Mouse (Mus musculus) MEL (cell line): ENCODE measurements at regions not wholly inside any gene's neighbourhood (a gene's known extent, or its start where the extent isn't known, plus 50 kb on each side); places are given as distances from the start of the nearest gene placed in this dataset.

Source experiments
- DNase-seq: peaks from one replicate; pipeline ENCODE4 v3.0.0; 2011; ENCODE audit warnings: low read depth, low spot score
- H3K27ac ChIP-seq: 2 replicates; pipeline ENCODE4 v1.5.1; 2012; ENCODE audit warnings: low read depth, mild to moderate bottlenecking, control low read depth, low read length, moderate library complexity; ENCODE audit not compliant: control insufficient read depth
- H3K27me3 ChIP-seq, 2 experiments: fragments of 150-350 bp in 1 of 2; sonication (generic) in 1 of 2; 2 replicates each; pipeline ENCODE4 v1.6.1; 2012; ENCODE audit warnings: low read length in 2 of 2, mild to moderate bottlenecking in 2 of 2, improper control_type of control experiment in 1 of 2, moderate library complexity in 1 of 2; ENCODE audit not compliant: insufficient read depth in 2 of 2, control insufficient read depth in 1 of 2
- H3K36me3 ChIP-seq, 2 experiments: 2 replicates each; pipeline ENCODE4 v1.6.1; 2012 to 2014; ENCODE audit warnings: low read length in 2 of 2, improper control_type of control experiment in 1 of 2, inconsistent platforms in 1 of 2, mild to moderate bottlenecking in 1 of 2; ENCODE audit not compliant: insufficient read depth in 2 of 2, control insufficient read depth in 1 of 2
- H3K4me1 ChIP-seq, 2 experiments: fragments of 150-350 bp in 1 of 2; sonication (generic) in 1 of 2; 2 replicates each; pipeline ENCODE4 v1.6.1; 2012; ENCODE audit warnings: low read length in 2 of 2, improper control_type of control experiment in 1 of 2, mild to moderate bottlenecking in 1 of 2; ENCODE audit not compliant: insufficient read depth in 2 of 2, control insufficient read depth in 1 of 2
- H3K4me3 ChIP-seq, 2 experiments: fragments of 150-350 bp in 1 of 2; sonication (generic) in 1 of 2; 2 replicates each; pipeline ENCODE4 v1.5.1; 2012; ENCODE audit warnings: low read depth in 2 of 2, low read length in 2 of 2, mild to moderate bottlenecking in 2 of 2, moderate library complexity in 2 of 2, control low read depth in 1 of 2, improper control_type of control experiment in 1 of 2; ENCODE audit not compliant: control insufficient read depth in 1 of 2, insufficient read depth in 1 of 2
- H3K79me2 ChIP-seq: 2 replicates; pipeline ENCODE4 v1.6.1; 2012; ENCODE audit warnings: mild to moderate bottlenecking, low read length, moderate library complexity; ENCODE audit not compliant: control insufficient read depth, poor library complexity, insufficient read depth
- H3K9ac ChIP-seq: 2 replicates; pipeline ENCODE4 v1.6.1; 2012; ENCODE audit warnings: low read depth, mild to moderate bottlenecking, control low read depth, low read length, moderate library complexity; ENCODE audit not compliant: control insufficient read depth, poor library complexity, severe bottlenecking
- H3K9me3 ChIP-seq: fragments of 150-350 bp; sonication (generic); replicated peaks from 2 replicates; pipeline ENCODE4 v1.6.1; 2012; ENCODE audit warnings: mild to moderate bottlenecking, low read length, improper control_type of control experiment, moderate library complexity; ENCODE audit not compliant: insufficient read depth
- CHD1 ChIP-seq: IDR thresholded peaks from 2 replicates; pipeline ENCODE4 v1.6.1; 2012; ENCODE audit warnings: low read depth, mild to moderate bottlenecking, inconsistent platforms, low read length, improper control_type of control experiment
- ETS1 ChIP-seq: IDR thresholded peaks from 2 replicates; pipeline ENCODE4 v1.6.1; 2012; ENCODE audit warnings: low read depth, mild to moderate bottlenecking, inconsistent platforms, low read length, improper control_type of control experiment, moderate library complexity
- GABPA ChIP-seq: IDR thresholded peaks from 2 replicates; pipeline ENCODE4 v1.6.1; 2012; ENCODE audit warnings: low read depth, mild to moderate bottlenecking, inconsistent platforms, low read length, improper control_type of control experiment, moderate library complexity
- GATA1 ChIP-seq: IDR thresholded peaks from 2 replicates; pipeline ENCODE4 v1.6.1; 2011; ENCODE audit warnings: low read depth, low read length, improper control_type of control experiment
- MAX ChIP-seq: IDR thresholded peaks from 2 replicates; pipeline ENCODE4 v1.6.1; 2011; ENCODE audit warnings: low read length, improper control_type of control experiment
- MAZ ChIP-seq: IDR thresholded peaks from 2 replicates; pipeline ENCODE4 v1.6.1; 2012; ENCODE audit warnings: low read depth, mild to moderate bottlenecking, inconsistent platforms, low read length, improper control_type of control experiment
- MXI1 ChIP-seq: IDR thresholded peaks from 2 replicates; pipeline ENCODE4 v1.6.1; 2011; ENCODE audit warnings: mild to moderate bottlenecking, low read depth, low read length, improper control_type of control experiment
- NELFE ChIP-seq: IDR thresholded peaks from 2 replicates; pipeline ENCODE4 v1.6.1; 2011; ENCODE audit warnings: low read depth, low read length, improper control_type of control experiment
- NRF1 ChIP-seq: IDR thresholded peaks from 2 replicates; pipeline ENCODE4 v1.6.1; 2014; ENCODE audit warnings: low read depth, mild to moderate bottlenecking, inconsistent platforms, low read length, improper control_type of control experiment, moderate library complexity; ENCODE audit not compliant: poor library complexity, insufficient read depth, severe bottlenecking
- POLR2A ChIP-seq, 2 experiments: IDR thresholded peaks; 2 replicates each; pipeline ENCODE4 v1.6.1; 2011 to 2012; ENCODE audit warnings: low read length in 2 of 2, mild to moderate bottlenecking in 2 of 2, control low read depth in 1 of 2, improper control_type of control experiment in 1 of 2, low read depth in 1 of 2, moderate library complexity in 1 of 2; ENCODE audit not compliant: control insufficient read depth in 1 of 2, insufficient read depth in 1 of 2, poor library complexity in 1 of 2
- SIN3A ChIP-seq: IDR thresholded peaks from 2 replicates; pipeline ENCODE4 v1.6.1; 2012; ENCODE audit warnings: low read length, improper control_type of control experiment, inconsistent platforms
- TBP ChIP-seq: IDR thresholded peaks from 2 replicates; pipeline ENCODE4 v1.8.0; 2011; ENCODE audit warnings: low read depth, low read length, improper control_type of control experiment
- TCF12 ChIP-seq: IDR thresholded peaks from 2 replicates; pipeline ENCODE4 v1.6.1; 2014; ENCODE audit warnings: low read depth, mild to moderate bottlenecking, inconsistent platforms, low read length, improper control_type of control experiment, moderate library complexity
- UBTF ChIP-seq: IDR thresholded peaks from 2 replicates; pipeline ENCODE4 v1.6.1; 2012; ENCODE audit warnings: low read depth, mild to moderate bottlenecking, inconsistent platforms, low read length, improper control_type of control experiment, moderate library complexity, borderline replicate concordance; ENCODE audit not compliant: insufficient read depth
- USF1 ChIP-seq: IDR thresholded peaks from 2 replicates; pipeline ENCODE4 v1.6.1; 2014; ENCODE audit warnings: low read depth, mild to moderate bottlenecking, inconsistent platforms, low read length, improper control_type of control experiment, moderate library complexity
- ZKSCAN1 ChIP-seq: IDR thresholded peaks from 2 replicates; pipeline ENCODE4 v1.6.1; 2012; ENCODE audit warnings: low read depth, mild to moderate bottlenecking, inconsistent platforms, low read length, improper control_type of control experiment, moderate library complexity
- ZNF384 ChIP-seq: IDR thresholded peaks from 2 replicates; pipeline ENCODE4 v1.6.1; 2012; ENCODE audit warnings: low read depth, mild to moderate bottlenecking, inconsistent platforms, low read length, improper control_type of control experiment

GRCm38 (mm10) chr11:112953491-112953890 is 171.5 kb downstream of the Sox9 start:
- no peaks in the 10 kb centered on the region for H3K27me3 ChIP-seq
- TF ChIP-seq TBP (no peak), SIN3A (no peak), MAX (no peak), NRF1 (no peak), POLR2A (IDR thresholded peaks at IDR 0.05; ENCODE audit: control insufficient read depth in 1 of 2, insufficient read depth in 1 of 2, low read depth in 1 of 2, low read length in 2 of 2, poor library complexity in 1 of 2) (no peak), MXI1 (no peak), ZNF384 (no peak), GABPA (no peak), ZKSCAN1 (no peak), MAZ (no peak), ETS1 (no peak)
- H3K36me3 ChIP-seq: no peaks in the 10 kb centered on the region
- H3K4me3 ChIP-seq: no peak overlapping the region
- H3K9me3 ChIP-seq: no peaks in the 10 kb centered on the region
- no peak overlapping the region for H3K27ac ChIP-seq
- no peak overlapping the region for H3K9ac ChIP-seq
- no peaks in the 10 kb centered on the region for H3K79me2 ChIP-seq
- DNase-seq: no peak
- H3K4me1 ChIP-seq: no peaks in the 10 kb centered on the region

- no peak overlapping the region for H3K4me3 ChIP-seq
- TF ChIP-seq NELFE (no peak), CHD1 (no peak), ZKSCAN1 (no peak), TBP (no peak), GATA1 (no peak), USF1 (no peak), NRF1 (no peak), UBTF (no peak), TCF12 (no peak)
- H3K4me1 ChIP-seq: no peaks in the 10 kb centered on the region
- no peaks in the 10 kb centered on the region for H3K9me3 ChIP-seq
- H3K9ac ChIP-seq: no peak overlapping the region
- H3K36me3 ChIP-seq: no peaks in the 10 kb centered on the region
- DNase-seq: no peak
- H3K27me3 ChIP-seq: no peaks in the 10 kb centered on the region
- H3K79me2 ChIP-seq: no peaks in the 10 kb centered on the region
- no peak overlapping the region for H3K27ac ChIP-seq
These were observed 174.9 kb downstream of the Sox9 start for GRCm38 (mm10) chr11:112956748-112957440.
